8 mouse cellular contexts compared by ENCODE assay signal in the genomic region with DNA sequence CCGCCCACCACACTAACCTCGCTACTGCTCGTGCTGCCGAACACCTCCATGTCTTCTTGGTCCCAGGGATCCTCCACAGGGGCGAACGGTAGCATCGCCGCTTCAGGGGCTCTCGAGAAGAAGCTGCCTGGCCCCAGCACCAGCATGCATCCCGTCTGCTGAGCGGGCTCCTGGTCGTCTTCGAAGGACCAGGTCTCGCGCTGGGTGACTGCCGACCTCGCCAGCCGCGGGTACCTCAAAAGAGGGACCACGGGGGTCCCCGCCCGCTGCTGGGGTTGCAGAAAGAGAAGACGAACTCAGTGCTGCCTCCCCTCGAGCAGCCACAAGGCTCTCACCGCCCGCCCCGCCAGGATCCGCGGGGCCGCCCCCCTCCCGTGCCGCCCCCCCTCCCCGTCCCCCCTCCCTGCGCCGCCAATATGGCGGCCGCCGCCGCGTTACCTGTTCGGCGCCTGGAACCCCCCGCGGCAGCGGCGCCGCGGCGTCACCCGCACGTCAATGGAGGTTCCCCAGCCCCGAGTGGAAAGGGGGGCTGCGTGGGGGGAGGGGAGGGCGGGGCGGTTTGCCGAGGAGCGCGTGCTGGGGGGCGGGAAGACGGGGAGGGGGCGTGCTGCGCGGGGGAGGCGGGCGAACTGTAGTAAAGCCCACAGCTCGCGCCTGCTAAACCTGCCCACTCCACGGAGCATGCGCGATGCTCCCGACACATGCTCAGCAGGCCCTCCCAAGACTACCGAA.
DNase-seq lines count a peak whose midpoint lies in the region; TF ChIP-seq lines count a peak whose summit lies in the region.

No protein-coding gene starts in this region.

- TF ChIP-seq POLR2A in brain, embryonic 14.5 days (IDR thresholded peaks at IDR 0.05; ENCODE audit: borderline replicate concordance, extremely low read depth, insufficient read depth, insufficient read length, poor library complexity, severe bottlenecking): 0 out of 2 replicates have a peak, but pooled peaks have one; percentile 33

- H3K4me3 ChIP-seq in forebrain, embryonic 10.5 days: peak overlapping the region; percentile 67
- H3K4me3 ChIP-seq in hindbrain, embryonic 10.5 days: peak overlapping the region; percentile 66

- peaks cover 5% of the 10 kb centered on the region; the same call in 1 of the 2 replicates for H3K4me1 ChIP-seq in forebrain, embryonic 10.5 days
- no peaks in the 10 kb centered on the region for H3K4me1 ChIP-seq in hindbrain, embryonic 10.5 days (replicated peaks)

- no peaks in the 10 kb centered on the region for H3K27me3 ChIP-seq in forebrain, embryonic 10.5 days (ENCODE audit: poor library complexity, severe bottlenecking)
- H3K27me3 ChIP-seq in hindbrain, embryonic 10.5 days (ENCODE audit: insufficient read depth, poor library complexity, severe bottlenecking): no peaks in the 10 kb centered on the region

- WGBS in forebrain, embryonic 10.5 days: 27% methylated on average over 29 of the region's 72 CpGs
- 15% methylated on average over 46 of the region's 72 CpGs for WGBS in hindbrain, embryonic 10.5 days

- H3K27ac ChIP-seq in forebrain, embryonic 10.5 days: peak overlapping the region; percentile 92
- H3K27ac ChIP-seq in hindbrain, embryonic 10.5 days: peak overlapping the region; percentile 90

- H3K36me3 ChIP-seq in forebrain, embryonic 10.5 days (replicated peaks): no peaks in the 10 kb centered on the region
- H3K36me3 ChIP-seq in hindbrain, embryonic 10.5 days: no peaks in the 10 kb centered on the region

- DNase-seq in MN1 (ENCODE audit: low spot score): peak; percentile 73
- DNase-seq in brain, embryonic 14.5 days (ENCODE audit: low read depth): peak; percentile 95
- DNase-seq in forebrain, embryonic 10.5 days (ENCODE audit: extremely low spot score, low spot score): peak; percentile 67
- DNase-seq in hindbrain, embryonic 10.5 days (ENCODE audit: low spot score): peak; percentile 77
- DNase-seq in layer of hippocampus, postnatal 25 days (ENCODE audit: extremely low spot score in 1 of 2, low spot score in 1 of 2): peak; percentile 33 to 40
- peak; percentile 44 for DNase-seq in lung, postnatal 10 days
- DNase-seq in retina, postnatal 7 days (ENCODE audit: low read depth, low spot score): peak; percentile 61
- DNase-seq in natural killer cell, adult 2 months (ENCODE audit: low spot score in 2 of 2): no peak

- H3K9me3 ChIP-seq in forebrain, embryonic 10.5 days: no peaks in the 10 kb centered on the region
- H3K9me3 ChIP-seq in hindbrain, embryonic 10.5 days: no peaks in the 10 kb centered on the region

- TF ChIP-seq CTCF in brain, embryonic 14.5 days (IDR thresholded peaks at IDR 0.05; ENCODE audit: borderline replicate concordance, extremely low read depth, insufficient read depth, insufficient read length): no peak

Comparison
In these comparisons a context has a peak if more than half of its experiments do, and no peak if none do; other contexts are left out.
1. DNase-seq: peak in MN1 (single experiment), brain, embryonic 14.5 days (single experiment), forebrain, embryonic 10.5 days (single experiment), hindbrain, embryonic 10.5 days (single experiment), layer of hippocampus, postnatal 25 days (2 of 2), lung, postnatal 10 days (single experiment) and retina, postnatal 7 days (single experiment); none in natural killer cell, adult 2 months (0 of 2).